Mouse (Mus musculus) ES-E14 (cell line): ENCODE measurements around the gene Gm10959.
"Not testable (repeated sequence)": the region's sequence is repeated elsewhere in the genome, so short reads cannot be mapped to it uniquely, and the experiment has no call there.

Experiments
- CHD2 ChIP-seq: IDR thresholded peaks from 2 replicates; pipeline ENCODE4 v1.6.1; 2014; ENCODE audit warnings: mild to moderate bottlenecking, low read depth, low read length, inconsistent platforms
- HCFC1 ChIP-seq: IDR thresholded peaks from 2 replicates; pipeline ENCODE4 v1.6.1; 2012; ENCODE audit warnings: low read length, inconsistent platforms, borderline replicate concordance; ENCODE audit not compliant: insufficient read depth
- MAFK ChIP-seq: IDR thresholded peaks from 2 replicates; pipeline ENCODE4 v1.6.1; 2014; ENCODE audit warnings: mild to moderate bottlenecking, low read depth, low read length, inconsistent platforms; ENCODE audit not compliant: insufficient read depth
- ZC3H11A ChIP-seq: IDR thresholded peaks from 2 replicates; pipeline ENCODE4 v1.6.1; 2012; ENCODE audit warnings: low read depth, mild to moderate bottlenecking, inconsistent platforms, low read length, borderline replicate concordance
- ZNF384 ChIP-seq: IDR thresholded peaks from 2 replicates; pipeline ENCODE4 v1.6.1; 2012; ENCODE audit warnings: low read depth, low read length, inconsistent platforms

DNA sequence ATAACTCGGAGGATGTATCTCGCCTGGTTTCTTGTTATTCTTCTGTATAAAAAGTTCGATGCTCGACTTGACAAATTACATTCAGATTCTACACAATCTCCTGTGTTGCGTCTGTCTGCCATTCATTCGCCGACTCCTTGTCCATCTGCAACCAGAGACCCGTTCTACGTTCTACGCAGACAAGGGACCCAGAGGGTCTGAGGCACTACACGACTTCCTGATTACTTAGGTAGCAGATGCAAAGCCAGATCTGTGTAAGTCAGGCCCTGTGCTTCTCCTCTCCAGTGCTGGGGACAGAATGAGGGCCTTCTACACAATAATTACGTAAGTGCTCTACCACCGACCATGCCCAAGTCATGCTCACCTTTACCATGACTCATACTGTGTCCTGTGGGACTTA, 18.0 kb upstream of the Gm10959 start:
- not testable (repeated sequence) for TF ChIP-seq ZNF384, MAFK, HCFC1, CHD2, ZC3H11A
